Comparison of ENCODE assay signal across 16 mouse cellular contexts in genomic region chr6:88262160-88262559, GRCm38 (mm10). TPM values are rescaled to one million over a fixed set of nuclear protein-coding genes. Genes with fewer than 3 reads are reported as not detected.
DNase-seq lines count a peak whose midpoint lies in the region; ATAC-seq and TF ChIP-seq lines count a peak whose summit lies in the region.
"Had no signal": no experiment of that assay in that cellular context is flagged by ENCODE, and none has a peak within 500 bp of the region (broad histone marks: within the 10 kb centered on the region; RNA-seq: fewer than 3 reads in every experiment).

No protein-coding gene starts in this region.

- TF ChIP-seq CTCF in lung, adult 2 months (IDR thresholded peaks at IDR 0.05; ENCODE audit: insufficient read depth, low read length), result no peak

- no peaks in the 10 kb centered on the region for H3K27me3 ChIP-seq in midbrain, embryonic 10.5 days (ENCODE audit: low read depth, poor library complexity, severe bottlenecking)
- no peaks in the 10 kb centered on the region for H3K27me3 ChIP-seq in midbrain, embryonic 11.5 days (ENCODE audit: control insufficient read depth, insufficient read depth, low read length)
- H3K27me3 ChIP-seq in embryonic facial prominence, embryonic 10.5 days (replicated peaks; ENCODE audit: low read depth, poor library complexity, severe bottlenecking), result no peaks in the 10 kb centered on the region
- no peaks in the 10 kb centered on the region for H3K27me3 ChIP-seq in hindbrain, embryonic 14.5 days (ENCODE audit: control insufficient read depth, insufficient read depth, low read length)
- no peaks in the 10 kb centered on the region for H3K27me3 ChIP-seq in neural tube, embryonic 14.5 days (ENCODE audit: control insufficient read depth, insufficient read depth, low read length)
- no peaks in the 10 kb centered on the region for H3K27me3 ChIP-seq in kidney, embryonic 14.5 days (ENCODE audit: control insufficient read depth, insufficient read depth, low read length)
- H3K27me3 ChIP-seq: embryonic facial prominence, embryonic 13.5 days had no signal

- no peaks in the 10 kb centered on the region for H3K9me3 ChIP-seq in midbrain, embryonic 10.5 days (replicated peaks)
- H3K9me3 ChIP-seq in midbrain, embryonic 11.5 days (ENCODE audit: control insufficient read depth, low read length), result no peaks in the 10 kb centered on the region
- no peaks in the 10 kb centered on the region for H3K9me3 ChIP-seq in embryonic facial prominence, embryonic 10.5 days
- H3K9me3 ChIP-seq in hindbrain, embryonic 14.5 days (ENCODE audit: control insufficient read depth, low read length), result no peaks in the 10 kb centered on the region
- H3K9me3 ChIP-seq in neural tube, embryonic 14.5 days (ENCODE audit: control insufficient read depth, low read length), result no peaks in the 10 kb centered on the region
- no peaks in the 10 kb centered on the region for H3K9me3 ChIP-seq in kidney, embryonic 14.5 days (ENCODE audit: control insufficient read depth, low read length)
- H3K9me3 ChIP-seq: embryonic facial prominence, embryonic 13.5 days had no signal

- H3K27ac ChIP-seq in midbrain, embryonic 10.5 days (replicated peaks), result peak overlapping the region; percentile 74
- no peak overlapping the region for H3K27ac ChIP-seq in midbrain, embryonic 11.5 days (ENCODE audit: low read depth, low read length)
- peak overlapping the region; percentile 71 for H3K27ac ChIP-seq in embryonic facial prominence, embryonic 10.5 days (replicated peaks)
- H3K27ac ChIP-seq in hindbrain, embryonic 14.5 days, result no peak overlapping the region
- no peak overlapping the region for H3K27ac ChIP-seq in neural tube, embryonic 14.5 days (ENCODE audit: low read depth, low read length)
- H3K27ac ChIP-seq in kidney, embryonic 14.5 days (ENCODE audit: low read depth, low read length), result no peak overlapping the region
- H3K27ac ChIP-seq: embryonic facial prominence, embryonic 13.5 days; kidney, postnatal 0 days had no signal

- no peak overlapping the region for H3K4me3 ChIP-seq in midbrain, embryonic 10.5 days
- no peak overlapping the region for H3K4me3 ChIP-seq in midbrain, embryonic 11.5 days (ENCODE audit: low read depth, low read length)
- no peak overlapping the region for H3K4me3 ChIP-seq in embryonic facial prominence, embryonic 10.5 days
- H3K4me3 ChIP-seq in hindbrain, embryonic 14.5 days (replicated peaks; ENCODE audit: low read length), result no peak overlapping the region
- no peak overlapping the region for H3K4me3 ChIP-seq in neural tube, embryonic 14.5 days (ENCODE audit: low read depth, low read length)
- no peak overlapping the region for H3K4me3 ChIP-seq in kidney, embryonic 14.5 days (ENCODE audit: low read length)
- H3K4me3 ChIP-seq in lung, adult 2 months (replicated peaks; ENCODE audit: extremely low read depth, low read depth, low read length), result no peak overlapping the region
- H3K4me3 ChIP-seq: embryonic facial prominence, embryonic 13.5 days had no signal

- no peak overlapping the region for H3K9ac ChIP-seq in midbrain, embryonic 11.5 days (ENCODE audit: low read length)
- no peak overlapping the region for H3K9ac ChIP-seq in hindbrain, embryonic 14.5 days
- H3K9ac ChIP-seq in neural tube, embryonic 14.5 days (replicated peaks; ENCODE audit: low read depth, low read length), result no peak overlapping the region
- no peak overlapping the region for H3K9ac ChIP-seq in kidney, embryonic 14.5 days (ENCODE audit: low read depth, low read length)
- H3K9ac ChIP-seq: embryonic facial prominence, embryonic 13.5 days; lung, embryonic 14.5 days had no signal

- no peak for TF ChIP-seq POLR2A in lung, adult 2 months (IDR thresholded peaks at IDR 0.05; ENCODE audit: borderline replicate concordance, extremely low read depth, low read depth, low read length)

- 44% methylated on average over 9 of the region's 9 CpGs for WGBS in midbrain, embryonic 10.5 days
- WGBS in midbrain, embryonic 11.5 days, result 37% methylated on average over 9 of the region's 9 CpGs
- WGBS in embryonic facial prominence, embryonic 10.5 days, result 34% methylated on average over 9 of the region's 9 CpGs
- WGBS in hindbrain, embryonic 14.5 days, result 16% methylated on average over 9 of the region's 9 CpGs
- 11% methylated on average over 9 of the region's 9 CpGs for WGBS in neural tube, embryonic 14.5 days
- WGBS in kidney, embryonic 14.5 days, result 41% methylated on average over 9 of the region's 9 CpGs
- WGBS in lung, adult 2 months, result 86% methylated on average over 9 of the region's 9 CpGs

- H3K4me1 ChIP-seq in midbrain, embryonic 10.5 days, result peaks cover 14% of the 10 kb centered on the region
- 0 out of 2 replicates have a peak, but pooled peaks cover 5% of the 10 kb centered on the region for H3K4me1 ChIP-seq in midbrain, embryonic 11.5 days (ENCODE audit: control insufficient read depth, insufficient read depth, low read length)
- peaks cover 17% of the 10 kb centered on the region for H3K4me1 ChIP-seq in embryonic facial prominence, embryonic 10.5 days
- H3K4me1 ChIP-seq in hindbrain, embryonic 14.5 days (replicated peaks; ENCODE audit: control insufficient read depth, insufficient read depth, low read length), result no peaks in the 10 kb centered on the region; the same call in 1 of the 2 replicates
- no peaks in the 10 kb centered on the region for H3K4me1 ChIP-seq in neural tube, embryonic 14.5 days (ENCODE audit: control insufficient read depth, insufficient read depth, low read length)
- no peaks in the 10 kb centered on the region for H3K4me1 ChIP-seq in kidney, embryonic 14.5 days (ENCODE audit: control insufficient read depth, insufficient read depth, low read length)
- no peaks in the 10 kb centered on the region for H3K4me1 ChIP-seq in lung, adult 2 months (ENCODE audit: control insufficient read depth, insufficient read depth, low read length)
- H3K4me1 ChIP-seq: embryonic facial prominence, embryonic 13.5 days had no signal

- ATAC-seq in midbrain, embryonic 11.5 days (ENCODE audit: low FRiP score), result no peak
- no peak; the same call in 1 of the 2 replicates for ATAC-seq in hindbrain, embryonic 14.5 days (ENCODE audit: low FRiP score)
- 0 out of 2 replicates have a peak, but pooled peaks have one; percentile 34 for ATAC-seq in neural tube, embryonic 14.5 days (ENCODE audit: low read depth)
- no peak for ATAC-seq in kidney, embryonic 14.5 days (ENCODE audit: low FRiP score, low TSS enrichment)

- H3K4me2 ChIP-seq in midbrain, embryonic 11.5 days, result no peak overlapping the region
- no peak overlapping the region for H3K4me2 ChIP-seq in hindbrain, embryonic 14.5 days (replicated peaks)
- no peak overlapping the region for H3K4me2 ChIP-seq in neural tube, embryonic 14.5 days (ENCODE audit: low read depth, low read length)
- no peak overlapping the region for H3K4me2 ChIP-seq in kidney, embryonic 14.5 days (replicated peaks; ENCODE audit: low read depth, low read length)
- H3K4me2 ChIP-seq: embryonic facial prominence, embryonic 13.5 days; lung, embryonic 14.5 days had no signal

- peak; percentile 13 for DNase-seq in midbrain, embryonic 10.5 days (ENCODE audit: low spot score)
- no peak for DNase-seq in midbrain, embryonic 11.5 days (ENCODE audit: low spot score, missing footprints)
- peak; percentile 45 for DNase-seq in embryonic facial prominence, embryonic 10.5 days (ENCODE audit: low spot score)
- peak; percentile 27 for DNase-seq in hindbrain, embryonic 14.5 days (ENCODE audit: low spot score)
- no peak for DNase-seq in lung, adult 2 months
- no peak for DNase-seq in gastrocnemius, adult 8-10 months (ENCODE audit: low spot score in 2 of 2)
- DNase-seq: gastrocnemius, postnatal 14 days; heart, postnatal 14 days; lung, embryonic 14.5 days; thymus, adult 2 months had no signal

- peaks cover 8% of the 10 kb centered on the region; the same call in 1 of the 2 replicates for H3K36me3 ChIP-seq in midbrain, embryonic 10.5 days
- no peaks in the 10 kb centered on the region for H3K36me3 ChIP-seq in midbrain, embryonic 11.5 days (ENCODE audit: control insufficient read depth, insufficient read depth, low read length)
- H3K36me3 ChIP-seq in embryonic facial prominence, embryonic 10.5 days (replicated peaks), result peaks cover 9% of the 10 kb centered on the region
- H3K36me3 ChIP-seq in hindbrain, embryonic 14.5 days (replicated peaks; ENCODE audit: control insufficient read depth, insufficient read depth), result no peaks in the 10 kb centered on the region; the same call in 1 of the 2 replicates
- no peaks in the 10 kb centered on the region for H3K36me3 ChIP-seq in neural tube, embryonic 14.5 days (ENCODE audit: control insufficient read depth, insufficient read depth, low read length)
- H3K36me3 ChIP-seq in kidney, embryonic 14.5 days (ENCODE audit: control insufficient read depth, insufficient read depth, low read length), result no peaks in the 10 kb centered on the region

RNA-seq across cellular contexts. Expression of gene Dnajb8, which starts 40.1 kb away (rescaled TPM):
- polyA plus RNA-seq in midbrain, embryonic 10.5 days (2016; fragmentation: Nextera tagmentation; extraction: Ambion mirVana), result not detected in 2 replicates
- not detected in 2 replicates for polyA plus RNA-seq in midbrain, embryonic 11.5 days (2014; fragmentation: Nextera tagmentation; extraction: Ambion mirVana)
- not detected in 2 replicates for polyA plus RNA-seq in embryonic facial prominence, embryonic 10.5 days (2016; fragmentation: Nextera tagmentation; extraction: Ambion mirVana)
- not detected in 2 replicates for polyA plus RNA-seq in hindbrain, embryonic 14.5 days (2014; fragmentation: Nextera tagmentation; extraction: Ambion mirVana)
- not detected in 2 replicates for polyA plus RNA-seq in neural tube, embryonic 14.5 days (2014; fragmentation: Nextera tagmentation; extraction: Ambion mirVana)
- not detected in 2 replicates for polyA plus RNA-seq in kidney, embryonic 14.5 days (2014; fragmentation: Nextera tagmentation; extraction: Ambion mirVana)
- polyA plus RNA-seq in lung, adult 2 months (2012; rRNA removed), result not detected in 2 replicates
- total RNA-seq in gastrocnemius, adult 8-10 months (2022), result not detected
- total RNA-seq: gastrocnemius, postnatal 14 days; heart, postnatal 14 days; left cerebral cortex, postnatal 25 days had no signal
- polyA plus RNA-seq: embryonic facial prominence, embryonic 13.5 days; kidney, postnatal 0 days; lung, embryonic 14.5 days; small intestine, adult 2 months; thymus, adult 2 months had no signal

Comparison
In these comparisons a context has a peak if more than half of its experiments do, and no peak if none do; other contexts are left out.
1. DNase-seq: peak in midbrain, embryonic 10.5 days (single experiment), embryonic facial prominence, embryonic 10.5 days (single experiment) and hindbrain, embryonic 14.5 days (single experiment); none in midbrain, embryonic 11.5 days (single experiment), lung, adult 2 months (single experiment) and gastrocnemius, adult 8-10 months (0 of 2).
2. H3K27ac ChIP-seq: peak in midbrain, embryonic 10.5 days (single experiment) and embryonic facial prominence, embryonic 10.5 days (single experiment); none in midbrain, embryonic 11.5 days (single experiment), hindbrain, embryonic 14.5 days (single experiment), neural tube, embryonic 14.5 days (single experiment) and kidney, embryonic 14.5 days (single experiment).